Mouse (Mus musculus) left cerebral cortex, postnatal 10 days (tissue): ENCODE results near the gene Gm11757. TPM values are rescaled to one million over a fixed set of nuclear protein-coding genes. Genes with fewer than 3 reads are reported as not detected.
"Not testable (repeated sequence)": the region's sequence is repeated elsewhere in the genome, so short reads cannot be mapped to it uniquely, and the experiment has no call there.

Experiments used
- DNase-seq, 2 experiments: peaks; one replicate each; pipeline ENCODE4 v3.0.0; 2021 to 2022; ENCODE audit warnings: low spot score in 2 of 2, mixed read lengths in 1 of 2; ENCODE audit errors: extremely low spot score in 1 of 2
- intact Hi-C: fragments of 180-260 bp; cut with DNase I; formaldehyde crosslinking; loops from one replicate; pipeline ENCODE4 v1.15.1; 2025
- total RNA-seq, 2 experiments: library from RNA; stranded (reverse); gene quantifications; 2 replicates each; pipeline ENCODE4 v1.2.3; 2021

Gm11757 gene
- total RNA-seq, result not detected

DNA sequence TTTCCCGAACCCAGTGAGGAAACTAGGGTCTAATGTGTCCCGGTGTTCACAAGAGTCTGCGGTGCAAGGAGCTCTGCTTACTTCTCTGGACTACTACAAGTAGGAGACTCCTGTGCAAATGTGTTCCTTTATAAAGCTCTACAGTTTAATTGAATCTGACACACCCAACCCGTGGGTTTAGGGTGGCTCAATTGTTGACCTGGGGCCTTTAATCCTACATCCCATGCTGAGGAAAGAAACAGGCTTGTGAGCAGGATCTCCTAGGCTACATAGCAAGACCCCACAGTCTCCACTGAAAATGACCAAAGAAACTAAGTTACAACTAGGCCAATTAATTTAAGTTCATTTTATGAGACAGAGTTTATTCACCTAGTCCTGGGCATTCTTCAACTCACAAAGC, at the start of gene Gm11757:
Gm11757 (minus strand) TSS at position 101 of the 400 bp plus-strand sequence.
- intact Hi-C loops, DNase-seq: not testable (repeated sequence)

DNA sequence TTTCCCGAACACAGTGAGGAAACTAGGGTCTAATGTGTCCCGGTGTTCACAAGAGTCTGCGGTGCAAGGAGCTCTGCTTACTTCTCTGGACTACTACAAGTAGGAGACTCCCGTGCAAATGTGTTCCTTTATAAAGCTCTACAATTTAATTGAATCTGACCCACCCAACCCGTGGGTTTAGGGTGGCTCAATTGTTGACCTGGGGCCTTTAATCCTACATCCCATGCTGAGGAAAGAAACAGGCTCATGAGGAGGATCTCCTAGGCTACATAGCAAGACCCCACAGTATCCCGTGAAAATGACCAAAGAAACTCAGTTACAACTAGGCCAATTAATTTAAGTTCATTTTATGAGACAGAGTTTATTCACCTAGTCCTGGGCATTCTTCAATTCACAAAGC, 29.7 kb upstream of the Gm11757 start, which contains the start of gene Gm11756:
Gm11756 (minus strand) TSS at position 101 of the 400 bp plus-strand sequence.
- intact Hi-C loops, DNase-seq: not testable (repeated sequence)

DNA sequence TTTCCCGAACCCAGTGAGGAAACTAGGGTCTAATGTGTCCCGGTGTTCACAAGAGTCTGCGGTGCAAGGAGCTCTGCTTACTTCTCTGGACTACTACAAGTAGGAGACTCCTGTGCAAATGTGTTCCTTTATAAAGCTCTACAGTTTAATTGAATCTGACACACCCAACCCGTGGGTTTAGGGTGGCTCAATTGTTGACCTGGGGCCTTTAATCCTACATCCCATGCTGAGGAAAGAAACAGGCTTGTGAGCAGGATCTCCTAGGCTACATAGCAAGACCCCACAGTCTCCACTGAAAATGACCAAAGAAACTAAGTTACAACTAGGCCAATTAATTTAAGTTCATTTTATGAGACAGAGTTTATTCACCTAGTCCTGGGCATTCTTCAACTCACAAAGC, 14.9 kb upstream of the Gm11757 start, which contains the start of gene Gm13871:
Gm13871 (minus strand) TSS at position 101 of the 400 bp plus-strand sequence.
- intact Hi-C loops, DNase-seq: not testable (repeated sequence)

DNA sequence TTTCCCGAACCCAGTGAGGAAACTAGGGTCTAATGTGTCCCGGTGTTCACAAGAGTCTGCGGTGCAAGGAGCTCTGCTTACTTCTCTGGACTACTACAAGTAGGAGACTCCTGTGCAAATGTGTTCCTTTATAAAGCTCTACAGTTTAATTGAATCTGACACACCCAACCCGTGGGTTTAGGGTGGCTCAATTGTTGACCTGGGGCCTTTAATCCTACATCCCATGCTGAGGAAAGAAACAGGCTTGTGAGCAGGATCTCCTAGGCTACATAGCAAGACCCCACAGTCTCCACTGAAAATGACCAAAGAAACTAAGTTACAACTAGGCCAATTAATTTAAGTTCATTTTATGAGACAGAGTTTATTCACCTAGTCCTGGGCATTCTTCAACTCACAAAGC, 14.7 kb downstream of the Gm11757 start, which contains the start of gene Gm11758:
Gm11758 (minus strand) TSS at position 101 of the 400 bp plus-strand sequence.
- DNase-seq, intact Hi-C loops: not testable (repeated sequence)

Other genes starting within 250 kb of the Gm11757 start
- gene Gm11239, start 222.8 kb downstream of the Gm11757 start, total RNA-seq, result not detected
- gene Gm428, start 207.6 kb downstream of the Gm11757 start, total RNA-seq, result not detected
- under 1 TPM; 0.21 to 0.61 TPM for gene Rasef, start 100.1 kb downstream of the Gm11757 start, total RNA-seq
- gene Gm11758, start 14.8 kb downstream of the Gm11757 start, total RNA-seq, result not detected
- gene Gm13871, start 14.8 kb upstream of the Gm11757 start, total RNA-seq, result not detected
- gene Gm11756, start 29.6 kb upstream of the Gm11757 start, total RNA-seq, result not detected
- not detected for gene 2310002L09Rik, start 59.7 kb upstream of the Gm11757 start, total RNA-seq
- gene Frmd3, start 122.3 kb upstream of the Gm11757 start, total RNA-seq, result 10 to 100 TPM; 25.4 to 25.6 TPM